Mouse (Mus musculus) embryonic facial prominence, embryonic 15.5 days (tissue): ENCODE results near the gene Dlgap1. TPM values are rescaled to one million over a fixed set of nuclear protein-coding genes. Genes with fewer than 3 reads are reported as not detected.

Source experiments
- ATAC-seq: fragments of 200-750 bp; cut with Nextera tagmentation; 2 replicates; pipeline ENCODE4 v1.8.0; 2017; ENCODE audit warnings: low read depth, moderate TSS enrichment; ENCODE audit not compliant: insufficient number of reproducible peaks, low FRiP score, low TSS enrichment
- H3K27ac ChIP-seq: fragments of 300-500 bp; sonication (generic); replicated peaks from 2 replicates; pipeline ENCODE4 v1.5.1; 2015; ENCODE audit warnings: mild to moderate bottlenecking, inconsistent platforms
- H3K27me3 ChIP-seq: fragments of 300-500 bp; sonication (generic); 2 replicates; pipeline ENCODE4 v1.6.1; 2015; ENCODE audit warnings: inconsistent platforms
- H3K36me3 ChIP-seq: fragments of 300-500 bp; sonication (generic); 2 replicates; pipeline ENCODE4 v1.6.1; 2015; ENCODE audit warnings: mild to moderate bottlenecking, inconsistent platforms
- H3K4me1 ChIP-seq: fragments of 300-500 bp; sonication (generic); 2 replicates; pipeline ENCODE4 v1.6.1; 2015; ENCODE audit warnings: inconsistent platforms
- H3K4me2 ChIP-seq: fragments of 300-500 bp; sonication (generic); replicated peaks from 2 replicates; pipeline ENCODE4 v1.6.1; 2015; ENCODE audit warnings: mild to moderate bottlenecking, inconsistent platforms
- H3K4me3 ChIP-seq: fragments of 300-500 bp; sonication (generic); replicated peaks from 2 replicates; pipeline ENCODE4 v1.5.1; 2015; ENCODE audit warnings: mild to moderate bottlenecking, inconsistent platforms
- H3K9ac ChIP-seq: fragments of 300-500 bp; sonication (generic); 2 replicates; pipeline ENCODE4 v1.6.1; 2015; ENCODE audit warnings: inconsistent platforms
- H3K9me3 ChIP-seq: fragments of 300-500 bp; sonication (generic); replicated peaks from 2 replicates; pipeline ENCODE4 v1.6.1; 2016; ENCODE audit warnings: inconsistent platforms
- WGBS: fragments of 180-500 bp; shearing (Covaris S2); methylation state at CpG from one replicate; pipeline ENCODE4 v1.1.7; 2015; 5-methylcytosine and 5-hydroxymethylcytosine counted together
- polyA plus RNA-seq: library from polyadenylated mRNA; unstranded; fragments of >200 nt; fragmentation: Nextera tagmentation; extraction: Ambion mirVana; gene quantifications from 2 replicates; pipeline ENCODE4 v1.2.1, GENCODE M21; 2015

Gene Dlgap1
- polyA plus RNA-seq, 1 experiment from 2014 or later = 4.9 TPM

DNA sequence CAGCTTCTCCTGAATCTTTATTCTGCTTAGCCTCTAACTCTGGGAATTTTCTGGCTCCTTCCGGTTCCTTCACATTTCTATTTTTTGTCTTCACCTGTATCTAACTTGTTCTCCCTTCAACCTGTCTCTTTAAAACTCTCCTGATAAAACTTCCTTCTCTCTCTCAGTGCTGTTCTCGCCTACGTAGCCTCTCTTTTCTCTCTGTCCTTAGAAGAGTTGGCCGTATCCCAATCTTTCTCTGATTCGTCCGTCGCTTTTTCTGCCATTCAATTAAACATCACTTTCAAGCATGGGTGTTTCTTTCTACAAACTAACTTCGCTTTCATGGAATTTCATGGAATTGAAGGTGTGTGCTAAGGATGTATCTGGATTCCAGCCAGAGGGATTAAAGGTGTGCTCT lies 721.7 kb downstream of the Dlgap1 start:
- Histone ChIP-seq H3K9me3 (no peaks in the 10 kb centered on the region), H3K4me2 (no peak overlapping the region), H3K27ac (no peak overlapping the region), H3K4me3 (no peak overlapping the region), H3K36me3 (no peaks in the 10 kb centered on the region), H3K4me1 (no peaks in the 10 kb centered on the region), H3K9ac (no peak overlapping the region), H3K27me3 (no peaks in the 10 kb centered on the region)
- 82% methylated on average over 8 of the region's 8 CpGs for WGBS
- ATAC-seq = no peak

DNA sequence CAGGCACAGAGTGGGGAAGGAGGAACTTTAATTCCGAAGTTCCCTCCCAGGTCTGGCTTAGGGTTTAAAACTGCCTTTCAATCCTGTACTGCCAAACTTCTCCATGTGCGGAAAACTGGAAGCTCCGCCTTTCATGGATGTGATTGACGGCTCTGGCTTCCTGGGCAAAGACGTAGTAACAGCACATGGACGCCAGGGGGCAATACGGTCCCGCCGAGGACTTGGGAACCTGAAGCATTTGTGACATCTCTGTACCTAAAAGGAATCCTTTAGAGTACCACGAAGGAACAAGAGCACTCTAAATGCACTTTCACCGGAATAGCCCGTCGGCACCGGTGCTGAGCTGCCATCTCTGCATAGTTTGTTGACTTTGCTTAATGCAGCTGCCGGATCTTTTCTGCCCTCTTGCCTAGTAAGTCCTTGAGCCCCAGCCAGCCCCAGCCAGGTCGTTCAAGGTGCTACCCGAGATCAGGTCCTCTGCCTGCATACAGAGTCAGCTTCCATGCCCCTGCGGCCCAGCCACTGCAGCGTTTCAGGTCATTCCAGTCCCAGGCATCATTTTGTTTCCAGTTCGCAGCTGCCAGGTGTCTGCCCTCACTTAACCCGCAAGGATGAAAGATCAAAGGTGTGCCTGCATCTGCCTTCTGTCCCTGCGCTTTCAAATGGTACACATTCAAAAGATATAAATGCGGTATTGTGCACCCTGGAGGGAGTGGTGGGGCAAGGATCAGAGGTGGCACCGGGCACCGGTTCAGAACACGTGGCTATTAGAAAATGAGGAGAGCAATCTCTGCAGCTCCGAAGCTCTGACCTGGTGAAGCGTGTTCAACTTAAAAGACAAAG lies 738.3 kb downstream of the Dlgap1 start:
- peaks cover 8% of the 10 kb centered on the region for H3K4me1 ChIP-seq
- H3K4me2 ChIP-seq = peak overlapping the region; percentile 53
- no peak overlapping the region for H3K9ac ChIP-seq
- no peaks in the 10 kb centered on the region for H3K9me3 ChIP-seq
- H3K27me3 ChIP-seq = peaks cover 4% of the 10 kb centered on the region; the same call in 1 of the 2 replicates
- peak overlapping the region; percentile 23 for H3K4me3 ChIP-seq
- no peak overlapping the region for H3K27ac ChIP-seq
- no peaks in the 10 kb centered on the region for H3K36me3 ChIP-seq
- 4% methylated on average over 28 of the region's 28 CpGs for WGBS
- ATAC-seq = peak; percentile 46; the same call in 1 of the 2 replicates

DNA sequence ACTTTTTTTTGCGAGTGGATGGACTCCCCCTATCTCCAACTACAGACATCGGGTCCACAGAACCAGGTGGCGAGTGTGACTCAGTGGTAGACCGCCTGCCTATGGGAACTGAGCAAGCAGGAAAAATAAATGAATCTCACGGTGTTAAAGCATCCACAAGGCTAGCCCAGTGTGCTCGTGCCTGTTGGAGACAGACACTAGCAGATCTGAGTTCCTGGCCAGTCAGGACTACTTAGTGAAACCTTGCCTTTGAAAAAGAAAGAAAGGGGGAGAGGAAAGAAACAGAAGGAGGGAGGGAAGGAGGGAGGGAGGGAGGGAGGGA lies 738.9 kb downstream of the Dlgap1 start:
- Histone ChIP-seq H3K27ac (no peak overlapping the region), H3K4me2 (peak overlapping the region; percentile 53; the same call in 1 of the 2 replicates), H3K27me3 (peaks cover 4% of the 10 kb centered on the region; the same call in 1 of the 2 replicates), H3K9ac (no peak overlapping the region), H3K4me1 (peaks cover 8% of the 10 kb centered on the region), H3K4me3 (no peak overlapping the region; the same call in 1 of the 2 replicates), H3K9me3 (no peaks in the 10 kb centered on the region), H3K36me3 (no peaks in the 10 kb centered on the region)
- WGBS = 33% methylated on average over 6 of the region's 6 CpGs
- ATAC-seq = no peak

DNA sequence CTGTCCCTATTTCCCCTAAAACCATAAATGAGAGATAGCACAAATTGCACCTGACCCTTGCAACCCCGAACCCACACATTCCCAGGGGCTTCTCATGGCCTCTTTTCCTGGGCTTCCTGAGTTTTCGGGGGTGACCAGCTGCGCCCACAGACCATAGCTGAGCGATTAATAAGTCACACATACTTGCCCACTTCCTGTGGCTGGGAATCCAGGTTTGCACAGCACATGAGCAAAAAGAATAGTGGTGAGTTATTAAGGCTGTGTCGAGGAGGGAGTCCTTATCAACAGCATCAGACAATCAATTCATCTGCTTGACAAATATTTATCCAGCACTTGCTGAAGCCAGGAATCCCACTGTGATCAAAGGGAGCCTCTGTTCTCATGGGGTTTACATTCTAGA lies 740.7 kb downstream of the Dlgap1 start:
- Histone ChIP-seq H3K9ac (no peak overlapping the region), H3K36me3 (no peaks in the 10 kb centered on the region), H3K27me3 (peaks cover 4% of the 10 kb centered on the region; the same call in 1 of the 2 replicates), H3K27ac (no peak overlapping the region), H3K9me3 (no peaks in the 10 kb centered on the region), H3K4me2 (no peak overlapping the region), H3K4me1 (peaks cover 8% of the 10 kb centered on the region), H3K4me3 (no peak overlapping the region)
- 58% methylated on average over 5 of the region's 5 CpGs for WGBS
- no peak for ATAC-seq

DNA sequence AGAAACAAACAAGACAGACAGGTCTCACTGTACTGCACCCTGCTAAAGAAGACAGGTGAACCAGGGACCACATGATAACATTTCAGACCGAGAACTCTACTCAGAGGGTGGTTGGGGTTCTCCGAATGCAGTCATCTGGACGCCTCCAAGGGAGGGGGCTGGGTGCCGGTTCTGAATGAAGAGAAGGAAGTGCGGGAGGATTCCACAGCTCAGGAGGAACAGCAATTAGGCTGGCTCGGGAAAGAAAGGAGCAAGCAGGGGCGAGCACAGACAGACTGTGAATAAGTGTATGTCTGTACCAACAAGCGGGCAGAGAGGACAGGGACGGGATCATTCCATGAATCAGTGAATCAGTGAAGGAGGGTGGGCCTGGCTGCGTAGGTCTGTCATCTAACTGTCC lies 744.6 kb downstream of the Dlgap1 start:
- H3K27me3 ChIP-seq = no peaks in the 10 kb centered on the region
- H3K4me3 ChIP-seq = no peak overlapping the region
- no peaks in the 10 kb centered on the region for H3K9me3 ChIP-seq
- H3K27ac ChIP-seq = no peak overlapping the region
- H3K4me2 ChIP-seq = no peak overlapping the region
- no peak overlapping the region for H3K9ac ChIP-seq
- no peak for ATAC-seq
- no peaks in the 10 kb centered on the region for H3K36me3 ChIP-seq
- no peaks in the 10 kb centered on the region for H3K4me1 ChIP-seq
- WGBS = 49% methylated on average over 10 of the region's 10 CpGs

DNA sequence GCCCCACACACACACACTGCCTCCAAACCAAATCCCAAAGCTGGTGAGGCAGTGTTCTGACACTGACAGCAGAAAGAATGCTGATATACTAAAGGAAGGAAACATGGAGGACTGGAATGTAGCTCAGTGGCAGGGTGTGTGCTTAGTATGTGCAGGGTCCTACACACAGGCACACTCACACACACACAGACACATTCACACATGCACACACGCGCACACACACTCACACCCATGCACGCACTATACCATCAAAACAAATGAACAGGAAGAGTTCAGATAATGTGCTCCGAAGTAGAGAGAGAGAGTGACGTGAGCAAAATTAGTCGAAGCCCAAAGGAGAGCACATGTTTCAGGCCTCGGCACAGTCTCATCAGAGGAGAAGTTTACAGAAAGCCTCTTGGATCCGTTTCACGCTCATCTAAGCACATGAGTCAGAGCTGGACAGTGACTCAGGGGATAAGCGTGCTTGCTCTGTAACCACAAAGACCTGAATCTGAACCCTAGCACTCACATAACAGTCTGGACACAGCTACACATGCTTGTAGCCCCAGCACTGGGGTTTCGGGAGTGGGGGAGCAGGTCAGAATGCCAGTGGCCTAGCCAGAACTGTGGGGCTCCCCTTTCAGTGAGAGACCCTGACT lies 750.9 kb downstream of the Dlgap1 start:
- Histone ChIP-seq H3K9me3 (no peaks in the 10 kb centered on the region), H3K4me3 (no peak overlapping the region), H3K36me3 (no peaks in the 10 kb centered on the region), H3K27me3 (no peaks in the 10 kb centered on the region), H3K27ac (no peak overlapping the region), H3K9ac (no peak overlapping the region), H3K4me2 (no peak overlapping the region), H3K4me1 (0 out of 2 replicates have a peak, but pooled peaks cover 6% of the 10 kb centered on the region)
- peak; percentile 51; the same call in 1 of the 2 replicates for ATAC-seq
- WGBS = 68% methylated on average over 11 of the region's 11 CpGs

DNA sequence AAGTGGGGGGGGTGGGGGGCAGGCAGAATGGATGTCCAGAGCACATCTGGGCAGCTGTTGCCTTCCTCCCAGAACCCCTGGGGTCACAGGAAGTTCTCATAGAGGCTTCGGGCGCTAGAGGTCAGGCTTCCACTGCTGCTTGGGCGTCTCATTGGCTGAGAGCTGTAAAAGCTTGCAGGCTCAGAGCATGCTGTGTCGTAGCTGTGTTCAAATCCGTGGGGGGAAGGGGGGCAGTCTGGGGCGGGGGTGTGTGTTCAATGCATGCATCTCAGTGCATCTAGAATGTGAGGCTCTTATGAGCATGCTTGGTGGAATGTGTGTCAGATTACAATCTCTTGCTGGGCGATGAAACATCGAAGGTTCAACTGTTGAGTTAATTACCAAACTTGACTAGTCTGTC lies 751.9 kb downstream of the Dlgap1 start:
- Histone ChIP-seq H3K36me3 (no peaks in the 10 kb centered on the region), H3K9me3 (no peaks in the 10 kb centered on the region), H3K27ac (no peak overlapping the region), H3K4me2 (no peak overlapping the region), H3K4me1 (0 out of 2 replicates have a peak, but pooled peaks cover 6% of the 10 kb centered on the region), H3K27me3 (no peaks in the 10 kb centered on the region), H3K9ac (no peak overlapping the region), H3K4me3 (no peak overlapping the region)
- WGBS = 13% methylated on average over 8 of the region's 8 CpGs
- no peak for ATAC-seq

DNA sequence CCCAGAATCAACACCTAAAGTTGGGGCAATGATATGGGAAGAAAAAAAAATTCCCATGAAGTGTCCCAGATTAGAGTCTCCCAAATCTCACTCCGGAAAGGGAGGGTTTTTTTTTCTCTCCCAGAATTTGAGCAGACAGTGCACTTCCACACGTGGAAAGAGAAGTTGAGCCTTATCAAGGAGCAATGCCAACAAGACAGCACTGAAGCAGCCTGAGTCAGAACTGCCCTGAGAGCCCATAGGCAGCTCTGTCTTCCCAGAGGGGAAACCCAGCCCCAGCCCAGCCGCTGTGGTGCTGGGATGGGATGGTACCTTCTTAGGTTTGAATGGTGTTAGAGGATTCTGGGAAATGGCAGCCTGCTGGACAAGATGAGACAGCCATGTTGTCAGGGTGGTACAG lies 753.3 kb downstream of the Dlgap1 start:
- H3K9ac ChIP-seq = no peak overlapping the region
- H3K4me2 ChIP-seq = no peak overlapping the region
- no peak for ATAC-seq
- no peaks in the 10 kb centered on the region for H3K27me3 ChIP-seq
- no peak overlapping the region for H3K27ac ChIP-seq
- H3K4me3 ChIP-seq = no peak overlapping the region
- no peaks in the 10 kb centered on the region for H3K36me3 ChIP-seq
- no peaks in the 10 kb centered on the region for H3K9me3 ChIP-seq
- 63% methylated on average over 3 of the region's 3 CpGs for WGBS
- 0 out of 2 replicates have a peak, but pooled peaks cover 6% of the 10 kb centered on the region for H3K4me1 ChIP-seq

DNA sequence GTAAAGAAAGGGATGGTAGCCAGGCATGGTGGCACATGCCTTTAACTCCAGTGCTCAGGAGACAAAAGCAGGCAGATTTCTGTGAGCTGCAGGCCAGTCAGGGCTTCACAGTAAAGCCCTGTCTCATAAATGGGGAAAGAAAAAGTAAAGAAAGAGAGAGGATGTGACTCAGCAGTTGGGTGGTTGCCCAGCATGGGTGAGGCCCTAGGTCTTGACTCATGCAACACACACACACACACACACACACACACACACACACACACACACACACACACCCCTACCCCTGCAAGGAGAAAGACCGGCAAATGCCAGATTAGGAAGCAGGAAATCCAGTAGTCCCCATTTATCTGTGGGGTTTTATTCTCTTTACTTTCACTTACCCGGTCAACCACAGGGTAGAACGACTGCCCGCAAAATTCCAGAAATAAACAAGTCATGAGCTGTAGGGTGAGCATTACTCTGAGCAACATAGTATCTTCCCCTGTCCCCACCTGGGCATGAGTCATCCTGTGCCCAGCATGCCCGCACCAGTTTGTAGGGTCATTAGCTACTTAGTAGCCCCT lies 759.9 kb downstream of the Dlgap1 start:
- Histone ChIP-seq H3K27ac (peak overlapping the region; percentile 71), H3K4me1 (0 out of 2 replicates have a peak, but pooled peaks cover 3% of the 10 kb centered on the region)

DNA sequence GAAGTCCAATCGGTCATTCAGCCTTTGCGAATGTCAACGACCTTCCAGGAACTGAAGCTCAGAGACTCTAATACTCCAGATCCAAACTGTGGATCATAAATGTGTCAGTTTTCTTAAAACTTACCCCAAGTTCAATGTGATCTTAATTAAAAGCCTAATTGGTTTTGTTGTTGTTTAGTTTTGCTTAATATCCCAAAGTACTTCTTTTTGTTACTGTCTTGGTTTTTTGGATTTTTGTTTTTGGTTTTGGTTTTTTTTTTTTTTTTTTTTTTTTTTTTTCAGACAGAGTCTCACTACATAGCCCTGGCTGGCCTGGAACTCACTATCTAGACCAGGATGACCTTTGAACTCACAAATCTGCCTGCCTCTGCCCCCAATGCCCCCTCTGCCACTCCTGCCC lies 765.9 kb downstream of the Dlgap1 start:
- Histone ChIP-seq H3K27ac (no peak overlapping the region), H3K36me3 (no peaks in the 10 kb centered on the region), H3K9ac (no peak overlapping the region), H3K4me3 (no peak overlapping the region), H3K4me2 (no peak overlapping the region), H3K27me3 (no peaks in the 10 kb centered on the region), H3K9me3 (no peaks in the 10 kb centered on the region), H3K4me1 (peaks cover 21% of the 10 kb centered on the region)
- WGBS = 82% methylated on average over 3 of the region's 3 CpGs
- ATAC-seq = no peak

More for the DNA sequence above, 759.9 kb downstream of the Dlgap1 start:
- H3K27me3 ChIP-seq = no peaks in the 10 kb centered on the region
- no peaks in the 10 kb centered on the region for H3K36me3 ChIP-seq
- WGBS = 64% methylated on average over 5 of the region's 5 CpGs
- ATAC-seq = peak; percentile 34; the same call in 1 of the 2 replicates
- H3K4me3 ChIP-seq = no peak overlapping the region
- no peaks in the 10 kb centered on the region for H3K9me3 ChIP-seq
- no peak overlapping the region for H3K9ac ChIP-seq
- H3K4me2 ChIP-seq = no peak overlapping the region

DNA sequence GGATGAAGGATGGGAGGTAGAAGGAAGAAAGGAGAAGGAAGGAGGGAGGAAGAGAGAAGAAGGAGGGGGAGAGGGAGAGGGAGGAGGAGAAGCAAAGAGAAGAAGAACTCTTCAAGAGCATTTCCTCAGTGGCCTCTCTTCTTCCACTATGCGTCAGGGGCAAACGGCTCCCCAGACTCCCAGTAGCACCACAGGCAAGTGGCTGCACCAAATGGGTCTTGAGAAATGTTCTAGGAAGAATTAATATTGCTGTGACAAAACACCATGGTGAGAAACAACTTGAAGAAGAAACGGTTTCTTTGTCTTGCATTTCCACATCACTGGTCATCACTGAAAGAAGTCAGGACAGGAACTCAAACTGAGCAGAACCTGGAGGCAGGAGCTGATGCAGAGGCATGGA lies 766.5 kb downstream of the Dlgap1 start:
- H3K9ac ChIP-seq = no peak overlapping the region
- H3K4me2 ChIP-seq = no peak overlapping the region
- H3K4me1 ChIP-seq = peaks cover 21% of the 10 kb centered on the region
- no peaks in the 10 kb centered on the region for H3K9me3 ChIP-seq
- WGBS = 87% methylated on average over 3 of the region's 3 CpGs
- no peak overlapping the region for H3K4me3 ChIP-seq
- no peak overlapping the region for H3K27ac ChIP-seq
- ATAC-seq = no peak
- H3K36me3 ChIP-seq = no peaks in the 10 kb centered on the region
- H3K27me3 ChIP-seq = no peaks in the 10 kb centered on the region
